Mouse (Mus musculus) neural tube, embryonic 11.5 days (tissue): Measurements from ENCODE around the gene Polr1c. TPM values are rescaled to one million over a fixed set of nuclear protein-coding genes. Genes with fewer than 3 reads are reported as not detected.

Experiments
- ATAC-seq: fragments of 200-750 bp; cut with Nextera tagmentation; 2 replicates; pipeline ENCODE4 v1.8.0; 2017; ENCODE audit warnings: moderate number of reproducible peaks, mild to moderate bottlenecking, moderate TSS enrichment, moderate library complexity; ENCODE audit not compliant: insufficient read depth, low FRiP score, low TSS enrichment
- DNase-seq: peaks from one replicate; pipeline ENCODE4 v3.0.0-alpha.2; 2015; ENCODE audit warnings: low spot score
- H3K27ac ChIP-seq: fragments of 300-500 bp; sonication (generic); 2 replicates; pipeline ENCODE4 v1.5.1; 2014; ENCODE audit warnings: low read depth, mild to moderate bottlenecking, low read length
- H3K27me3 ChIP-seq: fragments of 300-500 bp; sonication (generic); 2 replicates; pipeline ENCODE4 v1.6.1; 2014; ENCODE audit warnings: mild to moderate bottlenecking, low read length, mixed read lengths; ENCODE audit not compliant: control insufficient read depth, insufficient read depth
- H3K36me3 ChIP-seq: fragments of 300-500 bp; sonication (generic); 2 replicates; pipeline ENCODE4 v1.6.1; 2014; ENCODE audit warnings: mild to moderate bottlenecking, low read length, moderate library complexity, mixed read lengths; ENCODE audit not compliant: control insufficient read depth, insufficient read depth
- H3K4me1 ChIP-seq: fragments of 300-500 bp; sonication (generic); 2 replicates; pipeline ENCODE4 v1.6.1; 2014; ENCODE audit warnings: low read length, mixed read lengths; ENCODE audit not compliant: control insufficient read depth, insufficient read depth
- H3K4me2 ChIP-seq: fragments of 300-500 bp; sonication (generic); 2 replicates; pipeline ENCODE4 v1.6.1; 2014; ENCODE audit warnings: low read depth, mild to moderate bottlenecking, moderate library complexity
- H3K4me3 ChIP-seq: fragments of 300-500 bp; sonication (generic); 2 replicates; pipeline ENCODE4 v1.5.1; 2014; ENCODE audit warnings: low read depth, low read length
- H3K9ac ChIP-seq: fragments of 300-500 bp; sonication (generic); 2 replicates; pipeline ENCODE4 v1.6.1; 2014; ENCODE audit warnings: mild to moderate bottlenecking, low read length
- H3K9me3 ChIP-seq: fragments of 300-500 bp; sonication (generic); 2 replicates; pipeline ENCODE4 v1.6.1; 2016; ENCODE audit warnings: low read length; ENCODE audit not compliant: control insufficient read depth
- WGBS: fragments of 180-500 bp; shearing (Covaris S2); extraction: QIAGEN DNeasy Blood & Tissue Kit; methylation state at CpG from one replicate; pipeline ENCODE4 v1.1.7; 2014; 5-methylcytosine and 5-hydroxymethylcytosine counted together
- polyA plus RNA-seq: library from polyadenylated mRNA; unstranded; fragments of >200 nt; fragmentation: Nextera tagmentation; extraction: Ambion mirVana; gene quantifications from 2 replicates; pipeline ENCODE4 v1.2.1, GENCODE M21; 2014

Polr1c gene
- 105 TPM in 2 replicates for polyA plus RNA-seq

- WGBS, result under 1% methylated on average over 52 of the region's 53 CpGs
- Histone ChIP-seq H3K27ac (0 out of 2 replicates have a peak within 1 kb of the TSS, but pooled peaks have one; percentile 34), H3K4me3 (peak within 1 kb of the TSS; percentile 98), H3K9me3 (no peaks in the 10 kb centered on the region), H3K36me3 (peaks cover 26% of the 10 kb centered on the region), H3K9ac (peak within 1 kb of the TSS; percentile 86), H3K4me1 (peaks cover 14% of the 10 kb centered on the region), H3K27me3 (no peaks in the 10 kb centered on the region), H3K4me2 (peak within 1 kb of the TSS; percentile 84)
- DNase-seq (peak; percentile 96), ATAC-seq (peak; percentile 88)
These were observed at the start of gene Polr1c, which contains the start of gene Yipf3 for GRCm38 (mm10) chr17:46247512-46248188. TSS of gene Polr1c (minus strand) at chr17:46248054. TSS of gene Yipf3 (plus strand) at chr17:46248080.

GRCm38 (mm10) chr17:46297028-46297363 lies 49.1 kb upstream of the Polr1c start:
- peaks cover 47% of the 10 kb centered on the region for H3K27me3 ChIP-seq

GRCm38 (mm10) chr17:46296601-46297000 lies 48.7 kb upstream of the Polr1c start:
- H3K36me3 ChIP-seq, result no peaks in the 10 kb centered on the region
- DNase-seq (no peak), ATAC-seq (no peak)
- H3K4me2 ChIP-seq, result no peak overlapping the region
- no peaks in the 10 kb centered on the region for H3K9me3 ChIP-seq
- H3K9ac ChIP-seq, result no peak overlapping the region
- WGBS, result 55% methylated on average over 6 of the region's 6 CpGs
- H3K27ac ChIP-seq, result no peak overlapping the region
- H3K27me3 ChIP-seq, result peaks cover 47% of the 10 kb centered on the region
- H3K4me1 ChIP-seq, result peaks cover 6% of the 10 kb centered on the region; the same call in 1 of the 2 replicates
- no peak overlapping the region for H3K4me3 ChIP-seq

More at GRCm38 (mm10) chr17:46297028-46297363, 49.1 kb upstream of the Polr1c start:
- Histone ChIP-seq H3K4me2 (peak overlapping the region; percentile 99), H3K4me1 (peaks cover 6% of the 10 kb centered on the region; the same call in 1 of the 2 replicates), H3K9me3 (no peaks in the 10 kb centered on the region), H3K36me3 (no peaks in the 10 kb centered on the region), H3K4me3 (peak overlapping the region; percentile 47), H3K9ac (peak overlapping the region; percentile 53), H3K27ac (no peak overlapping the region)
- ATAC-seq (no peak), DNase-seq (no peak)
- 9% methylated on average over 6 of the region's 6 CpGs for WGBS

DNA sequence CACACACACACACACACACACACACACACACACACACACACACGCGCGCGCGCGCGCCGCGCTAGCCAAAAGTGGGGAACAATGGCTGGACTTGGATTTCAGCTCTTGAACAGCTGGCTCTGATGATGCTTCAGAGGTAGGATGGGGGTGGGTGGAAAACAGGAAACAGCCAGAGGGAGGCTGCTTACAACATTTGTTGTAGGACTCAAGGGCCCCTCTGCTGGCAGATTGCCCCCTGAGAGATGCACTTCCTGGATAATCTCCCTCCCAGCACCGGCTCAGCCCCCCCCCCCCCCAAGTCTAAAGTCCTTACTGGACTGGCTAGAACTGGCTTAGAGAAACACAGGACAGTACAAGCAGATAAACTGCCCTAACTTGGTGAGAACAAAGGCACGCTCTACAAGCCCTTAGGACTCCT lies 39.8 kb upstream of the Polr1c start:
- H3K36me3 ChIP-seq, result no peaks in the 10 kb centered on the region
- no peak overlapping the region for H3K4me2 ChIP-seq
- peaks cover 3% of the 10 kb centered on the region; the same call in 1 of the 2 replicates for H3K4me1 ChIP-seq
- H3K9me3 ChIP-seq, result no peaks in the 10 kb centered on the region
- no peak for DNase-seq
- no peak overlapping the region for H3K27ac ChIP-seq
- no peak for ATAC-seq
- H3K9ac ChIP-seq, result 0 out of 2 replicates have a peak overlapping the region, but pooled peaks have one; percentile 11
- 60% methylated on average over 11 of the region's 11 CpGs for WGBS
- H3K4me3 ChIP-seq, result no peak overlapping the region
- no peaks in the 10 kb centered on the region for H3K27me3 ChIP-seq

DNA sequence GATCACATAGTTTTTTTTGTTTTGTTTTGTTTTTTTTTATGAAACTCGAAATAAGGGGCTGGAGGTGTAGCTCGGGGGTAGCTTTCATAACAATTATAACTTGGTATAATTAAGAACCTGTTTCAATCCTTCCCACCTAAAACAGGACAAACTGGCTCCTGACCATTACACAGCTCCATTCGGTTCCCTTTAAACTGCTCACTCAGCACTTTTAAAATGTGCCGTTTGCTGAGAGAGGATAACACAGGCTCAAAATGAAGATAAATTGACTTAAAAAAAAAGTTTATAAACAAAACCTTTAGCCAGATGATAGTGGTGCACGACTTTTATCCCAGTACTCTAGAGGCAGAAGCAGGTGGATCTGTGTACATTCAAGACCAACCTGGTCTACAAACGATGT lies 37.6 kb upstream of the Polr1c start:
- no peaks in the 10 kb centered on the region for H3K9me3 ChIP-seq
- H3K27ac ChIP-seq, result no peak overlapping the region
- no peak overlapping the region for H3K9ac ChIP-seq
- H3K36me3 ChIP-seq, result no peaks in the 10 kb centered on the region
- H3K4me2 ChIP-seq, result no peak overlapping the region
- no peak overlapping the region for H3K4me3 ChIP-seq
- no peak for ATAC-seq
- DNase-seq, result no peak
- no peaks in the 10 kb centered on the region for H3K27me3 ChIP-seq
- peaks cover 13% of the 10 kb centered on the region for H3K4me1 ChIP-seq
- 76% methylated on average over 6 of the region's 6 CpGs for WGBS

GRCm38 (mm10) chr17:46284653-46285052 lies 36.8 kb upstream of the Polr1c start:
- peaks cover 13% of the 10 kb centered on the region for H3K4me1 ChIP-seq
- no peak for ATAC-seq
- peak overlapping the region; percentile 53 for H3K27ac ChIP-seq
- H3K4me3 ChIP-seq, result no peak overlapping the region
- WGBS, result 21% methylated on average over 7 of the region's 7 CpGs
- no peak overlapping the region for H3K9ac ChIP-seq
- no peak for DNase-seq
- H3K4me2 ChIP-seq, result no peak overlapping the region
- H3K9me3 ChIP-seq, result no peaks in the 10 kb centered on the region
- H3K36me3 ChIP-seq, result no peaks in the 10 kb centered on the region
- H3K27me3 ChIP-seq, result no peaks in the 10 kb centered on the region

DNA sequence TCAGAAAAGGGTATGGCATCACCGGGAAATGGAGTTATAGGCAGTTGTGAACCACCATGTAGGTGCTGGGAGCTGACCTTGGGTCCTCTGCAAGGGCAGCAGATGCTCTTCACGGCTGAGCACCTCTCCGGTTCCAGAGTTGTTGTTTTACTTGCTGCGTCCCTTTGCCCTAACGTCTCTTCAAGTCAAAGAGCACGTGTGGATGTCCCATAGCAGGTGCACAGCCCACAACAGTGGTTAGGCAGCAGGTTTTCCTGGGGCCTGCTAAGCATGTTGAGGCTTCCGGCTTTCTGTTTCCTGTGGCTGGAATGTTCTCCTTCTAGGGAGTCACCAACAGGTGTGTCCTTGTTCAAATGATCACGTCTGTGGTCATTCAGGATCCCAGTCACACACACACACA lies 36.1 kb upstream of the Polr1c start:
- DNase-seq, result no peak
- no peak overlapping the region for H3K9ac ChIP-seq
- peaks cover 13% of the 10 kb centered on the region for H3K4me1 ChIP-seq
- H3K9me3 ChIP-seq, result no peaks in the 10 kb centered on the region
- ATAC-seq, result no peak
- no peaks in the 10 kb centered on the region for H3K36me3 ChIP-seq
- WGBS, result 81% methylated on average over 8 of the region's 8 CpGs
- H3K27me3 ChIP-seq, result no peaks in the 10 kb centered on the region
- H3K4me3 ChIP-seq, result no peak overlapping the region
- H3K27ac ChIP-seq, result no peak overlapping the region
- no peak overlapping the region for H3K4me2 ChIP-seq

DNA sequence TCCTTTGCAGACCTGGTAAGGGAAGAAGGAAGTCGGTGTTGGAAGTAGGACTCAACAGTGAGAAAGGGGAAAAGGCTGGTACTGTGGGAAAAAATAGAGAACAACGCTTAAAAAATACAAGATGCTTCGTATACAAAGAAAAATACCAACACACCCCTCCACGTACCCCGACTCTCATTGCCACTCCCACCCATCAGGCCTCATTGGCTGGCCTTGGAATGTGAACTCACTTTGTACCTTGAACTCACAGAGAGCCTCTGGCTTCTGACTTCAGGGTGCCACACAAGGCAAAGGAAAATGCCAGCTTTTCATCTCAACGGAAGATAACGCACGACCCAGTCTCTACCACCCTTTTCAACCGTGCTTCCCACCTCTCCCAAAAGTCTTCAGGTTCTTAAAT lies 35.3 kb upstream of the Polr1c start:
- H3K4me3 ChIP-seq, result peak overlapping the region; percentile 76
- no peak overlapping the region for H3K27ac ChIP-seq
- no peak overlapping the region; the same call in 1 of the 2 replicates for H3K9ac ChIP-seq
- H3K27me3 ChIP-seq, result no peaks in the 10 kb centered on the region
- no peaks in the 10 kb centered on the region for H3K36me3 ChIP-seq
- H3K4me1 ChIP-seq, result peaks cover 13% of the 10 kb centered on the region
- H3K9me3 ChIP-seq, result no peaks in the 10 kb centered on the region
- ATAC-seq (peak; percentile 65; the same call in 1 of the 2 replicates), DNase-seq (no peak)
- H3K4me2 ChIP-seq, result peak overlapping the region; percentile 91
- WGBS, result 29% methylated on average over 9 of the region's 9 CpGs
